Mouse (Mus musculus): ENCODE data around the gene Nab2. TPM values are rescaled to one million over a fixed set of nuclear protein-coding genes. Genes with fewer than 3 reads are reported as not detected.

The Nab2 gene
- polyA plus RNA-seq, 1 experiment = 30.6 TPM

DNA sequence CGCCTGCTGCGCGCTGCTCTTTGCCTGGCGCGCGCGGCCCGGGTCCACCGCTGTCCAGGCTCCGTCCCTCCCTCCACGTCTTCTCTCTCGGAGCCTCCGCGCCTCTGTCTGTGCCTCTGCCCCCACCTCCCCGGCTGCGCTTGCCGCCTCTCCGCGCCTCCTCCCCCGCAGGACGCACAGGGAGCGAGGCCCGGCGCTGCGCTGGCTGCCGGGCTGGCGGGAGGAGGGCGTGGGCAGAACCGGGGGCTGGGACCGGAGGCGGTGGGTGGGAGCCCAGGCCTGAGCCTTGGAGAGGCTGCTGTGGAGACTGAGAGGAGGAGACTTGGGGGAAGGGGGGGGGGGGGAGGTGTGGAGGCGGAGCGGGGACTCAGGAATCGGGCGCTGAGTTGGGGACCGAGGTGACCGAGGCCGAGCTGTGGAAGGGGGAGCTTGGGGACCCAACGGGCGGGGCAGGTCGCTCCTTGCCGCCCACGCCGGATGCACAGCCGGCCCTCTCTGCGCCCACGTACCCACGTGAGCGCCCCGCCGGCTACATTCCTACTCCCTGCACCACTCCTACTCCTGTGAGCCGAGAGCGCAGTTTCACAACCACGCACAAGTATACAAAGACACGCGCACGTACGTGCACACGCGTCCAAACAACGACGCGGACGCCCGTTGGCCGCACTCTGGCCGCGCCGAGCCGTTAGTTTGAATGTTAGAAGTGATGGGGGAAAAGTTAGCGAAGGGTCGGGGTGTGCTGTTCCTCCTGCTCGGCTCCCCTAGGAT is 1.7 kb downstream of the Nab2 start, which contains the start of gene Nemp1:
Gene Nemp1 (plus strand): TSS at position 401 of the 768 bp plus-strand sequence.
- H3K36me3 ChIP-seq (ENCODE audit: control insufficient read depth, insufficient read depth, low read length) = peaks cover 12% of the 10 kb centered on the region
- peak within 1 kb of the TSS; percentile 62 for H3K4me3 ChIP-seq (ENCODE audit: extremely low read depth, insufficient read depth, insufficient read length)
- H3K27me3 ChIP-seq (ENCODE audit: control insufficient read depth, insufficient read depth, low read length) = no peaks in the 10 kb centered on the region
- H3K4me1 ChIP-seq (ENCODE audit: control insufficient read depth, insufficient read depth, insufficient read length) = peaks cover 31% of the 10 kb centered on the region
- TF ChIP-seq POLR2A (IDR thresholded peaks at IDR 0.05; ENCODE audit: low read depth, low read length) (peak; percentile 47), CTCF (IDR thresholded peaks at IDR 0.05; ENCODE audit: extremely low read depth, insufficient read depth, insufficient read length, insufficient replicate concordance) (no peak)
- WGBS = under 1% methylated on average over 67 of the region's 73 CpGs
- peak; percentile 56 to 81 for DNase-seq (ENCODE audit: low read depth in 1 of 2, low spot score in 2 of 2)
- peak within 1 kb of the TSS; percentile 95 for H3K27ac ChIP-seq (ENCODE audit: insufficient read depth, low read length)

- Histone ChIP-seq H3K27ac (ENCODE audit: insufficient read depth, low read length) (peak overlapping the region; percentile 95), H3K27me3 (ENCODE audit: control insufficient read depth, insufficient read depth, low read length) (no peaks in the 10 kb centered on the region), H3K36me3 (ENCODE audit: control insufficient read depth, insufficient read depth, low read length) (peaks cover 18% of the 10 kb centered on the region), H3K4me3 (ENCODE audit: extremely low read depth, insufficient read depth, insufficient read length) (peak overlapping the region; percentile 62), H3K4me1 (ENCODE audit: control insufficient read depth, insufficient read depth, insufficient read length) (peaks cover 36% of the 10 kb centered on the region)
- WGBS = 21% methylated on average over 14 of the region's 14 CpGs
- TF ChIP-seq CTCF (IDR thresholded peaks at IDR 0.05; ENCODE audit: extremely low read depth, insufficient read depth, insufficient read length, insufficient replicate concordance) (no peak), POLR2A (IDR thresholded peaks at IDR 0.05; ENCODE audit: low read depth, low read length) (no peak)
- DNase-seq (ENCODE audit: low read depth in 1 of 2, low spot score in 2 of 2) = no peak
Observed at GRCm38 (mm10) chr10:127665366-127666181, 2.8 kb downstream of the Nab2 start.

DNA sequence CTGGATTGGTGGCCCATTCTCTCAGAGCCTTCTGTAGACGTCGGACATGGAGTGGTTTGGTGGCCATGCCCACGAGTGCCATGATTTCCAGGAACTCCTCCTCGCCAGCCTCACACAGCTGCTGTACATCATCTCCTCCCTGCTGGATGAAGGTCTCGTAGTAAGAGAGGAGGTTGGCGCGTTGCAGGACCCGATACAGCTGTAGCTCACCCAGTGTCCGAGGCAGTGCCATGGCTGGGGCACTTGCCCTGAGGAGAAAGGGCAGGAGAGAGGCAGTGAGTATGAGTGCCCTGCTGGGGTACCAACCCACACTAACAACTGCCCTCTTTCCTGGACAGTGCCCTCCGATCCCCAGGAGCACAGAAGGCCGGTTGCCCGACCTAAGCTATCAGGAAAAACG is 3.5 kb downstream of the Nab2 start:
- Histone ChIP-seq H3K27me3 (ENCODE audit: control insufficient read depth, insufficient read depth, low read length) (no peaks in the 10 kb centered on the region), H3K27ac (ENCODE audit: insufficient read depth, low read length) (no peak overlapping the region), H3K4me1 (ENCODE audit: control insufficient read depth, insufficient read depth, insufficient read length) (peaks cover 36% of the 10 kb centered on the region), H3K36me3 (ENCODE audit: control insufficient read depth, insufficient read depth, low read length) (peaks cover 20% of the 10 kb centered on the region), H3K4me3 (ENCODE audit: extremely low read depth, insufficient read depth, insufficient read length) (0 out of 2 replicates have a peak overlapping the region, but pooled peaks have one; percentile 5)
- DNase-seq (ENCODE audit: low read depth in 1 of 2, low spot score in 2 of 2) = no peak
- WGBS = 80% methylated on average over 13 of the region's 13 CpGs
- TF ChIP-seq CTCF (IDR thresholded peaks at IDR 0.05; ENCODE audit: extremely low read depth, insufficient read depth, insufficient read length, insufficient replicate concordance) (no peak), POLR2A (IDR thresholded peaks at IDR 0.05; ENCODE audit: low read depth, low read length) (no peak)

GRCm38 (mm10) chr10:127664166-127664565 is 4.2 kb downstream of the Nab2 start:
- TF ChIP-seq POLR2A (IDR thresholded peaks at IDR 0.05; ENCODE audit: low read depth, low read length) (no peak), CTCF (IDR thresholded peaks at IDR 0.05; ENCODE audit: extremely low read depth, insufficient read depth, insufficient read length, insufficient replicate concordance) (no peak)
- Histone ChIP-seq H3K4me3 (ENCODE audit: extremely low read depth, insufficient read depth, insufficient read length) (no peak overlapping the region), H3K36me3 (ENCODE audit: control insufficient read depth, insufficient read depth, low read length) (peaks cover 27% of the 10 kb centered on the region), H3K27me3 (ENCODE audit: control insufficient read depth, insufficient read depth, low read length) (no peaks in the 10 kb centered on the region), H3K27ac (ENCODE audit: insufficient read depth, low read length) (peak overlapping the region; percentile 41; the same call in 1 of the 2 replicates), H3K4me1 (ENCODE audit: control insufficient read depth, insufficient read depth, insufficient read length) (peaks cover 30% of the 10 kb centered on the region)
- no peak for DNase-seq (ENCODE audit: low read depth in 1 of 2, low spot score in 2 of 2)
- WGBS = 87% methylated on average over 16 of the region's 16 CpGs

DNA sequence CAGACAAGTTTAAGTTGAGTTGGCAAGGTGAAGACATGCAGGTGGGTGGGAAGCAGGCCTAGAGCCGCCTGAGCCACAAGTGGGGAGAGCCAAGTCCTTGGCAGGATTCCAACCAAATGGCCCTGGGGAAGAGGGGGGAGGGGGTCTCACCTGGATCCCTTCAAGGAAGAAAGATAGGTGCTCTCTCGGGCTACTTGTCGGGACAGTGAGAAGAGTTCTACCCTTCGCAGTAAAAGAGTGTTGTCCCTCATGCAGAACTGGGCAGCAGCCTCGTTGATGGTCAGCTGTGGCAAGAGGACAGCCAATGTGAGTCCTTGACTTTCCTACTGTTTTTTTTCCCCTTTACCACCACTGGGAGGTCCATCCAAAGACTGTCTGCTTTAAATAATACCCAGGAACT is 4.8 kb downstream of the Nab2 start:
- DNase-seq (ENCODE audit: low read depth in 1 of 2, low spot score in 2 of 2) = no peak
- no peak overlapping the region for H3K4me3 ChIP-seq (ENCODE audit: extremely low read depth, insufficient read depth, insufficient read length)
- no peak overlapping the region for H3K27ac ChIP-seq (ENCODE audit: insufficient read depth, low read length)
- peaks cover 27% of the 10 kb centered on the region for H3K36me3 ChIP-seq (ENCODE audit: control insufficient read depth, insufficient read depth, low read length)
- WGBS = 81% methylated on average over 5 of the region's 5 CpGs
- peaks cover 24% of the 10 kb centered on the region for H3K4me1 ChIP-seq (ENCODE audit: control insufficient read depth, insufficient read depth, insufficient read length)
- no peak for TF ChIP-seq CTCF (IDR thresholded peaks at IDR 0.05; ENCODE audit: extremely low read depth, insufficient read depth, insufficient read length, insufficient replicate concordance)
- TF ChIP-seq POLR2A (IDR thresholded peaks at IDR 0.05; ENCODE audit: low read depth, low read length) = no peak
- H3K27me3 ChIP-seq (ENCODE audit: control insufficient read depth, insufficient read depth, low read length) = no peaks in the 10 kb centered on the region

DNA sequence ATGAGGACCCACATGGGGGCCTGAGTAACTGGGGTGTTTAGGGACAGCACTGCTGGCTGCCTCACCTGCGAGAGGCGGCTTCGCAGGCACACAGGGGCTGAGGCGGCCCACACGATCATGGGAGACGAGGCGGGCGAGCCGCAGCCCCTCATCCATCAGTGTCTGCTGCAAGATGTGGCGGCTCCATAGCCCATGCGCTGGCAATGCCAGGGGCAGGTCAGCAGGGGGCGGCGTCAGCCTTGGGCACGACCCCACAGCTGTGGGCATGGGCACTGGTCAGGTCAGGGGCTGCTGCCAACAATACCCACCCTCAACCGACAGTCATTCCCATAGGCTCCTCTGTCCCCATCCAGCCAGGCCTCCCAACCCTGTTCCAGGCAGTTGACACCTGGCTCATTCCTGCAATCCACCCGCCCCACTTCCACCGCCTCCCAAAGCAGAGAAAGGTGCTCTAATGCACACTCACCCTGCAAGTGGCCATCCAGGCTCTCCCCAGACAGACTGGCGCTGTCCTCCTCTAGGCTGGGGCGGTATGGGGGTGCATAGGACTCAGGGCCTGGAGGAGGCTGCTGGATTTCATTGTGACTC is 5.6 kb downstream of the Nab2 start:
- peak overlapping the region; percentile 89 for H3K27ac ChIP-seq (ENCODE audit: insufficient read depth, low read length)
- peaks cover 24% of the 10 kb centered on the region for H3K4me1 ChIP-seq (ENCODE audit: control insufficient read depth, insufficient read depth, insufficient read length)
- WGBS = 71% methylated on average over 19 of the region's 19 CpGs
- H3K36me3 ChIP-seq (ENCODE audit: control insufficient read depth, insufficient read depth, low read length) = peaks cover 32% of the 10 kb centered on the region
- DNase-seq (ENCODE audit: low read depth in 1 of 2, low spot score in 2 of 2) = peak in 1 of 2 experiments; percentile 63
- H3K4me3 ChIP-seq (ENCODE audit: extremely low read depth, insufficient read depth, insufficient read length) = no peak overlapping the region
- TF ChIP-seq CTCF (IDR thresholded peaks at IDR 0.05; ENCODE audit: extremely low read depth, insufficient read depth, insufficient read length, insufficient replicate concordance) (peak; percentile 46; the same call in 1 of the 2 replicates), POLR2A (IDR thresholded peaks at IDR 0.05; ENCODE audit: low read depth, low read length) (no peak)
- no peaks in the 10 kb centered on the region for H3K27me3 ChIP-seq (ENCODE audit: control insufficient read depth, insufficient read depth, low read length)

Measured in spleen, adult 2 months (tissue).